Mouse (Mus musculus) limb, embryonic 14.5 days (tissue): Measurements from ENCODE around the gene Nav2. TPM values are rescaled to one million over a fixed set of nuclear protein-coding genes. Genes with fewer than 3 reads are reported as not detected.

Experiments
- ATAC-seq: fragments of 200-750 bp; cut with Nextera tagmentation; 2 replicates; pipeline ENCODE4 v1.8.0; 2017; ENCODE audit warnings: low read depth, moderate number of reproducible peaks, moderate TSS enrichment; ENCODE audit not compliant: low FRiP score
- DNase-seq: peaks from one replicate; pipeline ENCODE4 v3.0.0-alpha.2; 2015; ENCODE audit warnings: low spot score
- H3K27ac ChIP-seq: fragments of 300-500 bp; sonication (generic); replicated peaks from 2 replicates; pipeline ENCODE4 v1.5.1; 2014; ENCODE audit warnings: low read depth, mild to moderate bottlenecking, low read length, moderate library complexity, mixed read lengths
- H3K27me3 ChIP-seq: fragments of 300-500 bp; sonication (generic); 2 replicates; pipeline ENCODE4 v1.6.1; 2014; ENCODE audit warnings: low read length, mixed read lengths; ENCODE audit not compliant: control insufficient read depth, insufficient read depth
- H3K36me3 ChIP-seq: fragments of 300-500 bp; sonication (generic); 2 replicates; pipeline ENCODE4 v1.6.1; 2014; ENCODE audit warnings: mild to moderate bottlenecking, low read length, moderate library complexity, mixed read lengths; ENCODE audit not compliant: control insufficient read depth, insufficient read depth
- H3K4me1 ChIP-seq: fragments of 300-500 bp; sonication (generic); 2 replicates; pipeline ENCODE4 v1.6.1; 2014; ENCODE audit warnings: antibody characterized with exemption, low read length, mixed read lengths; ENCODE audit not compliant: control insufficient read depth, insufficient read depth
- H3K4me2 ChIP-seq: fragments of 300-500 bp; sonication (generic); replicated peaks from 2 replicates; pipeline ENCODE4 v1.6.1; 2014; ENCODE audit warnings: low read depth, mild to moderate bottlenecking, low read length, moderate library complexity; ENCODE audit not compliant: severe bottlenecking
- H3K4me3 ChIP-seq: fragments of 300-500 bp; sonication (generic); replicated peaks from 2 replicates; pipeline ENCODE4 v1.5.1; 2014; ENCODE audit warnings: low read length
- H3K9ac ChIP-seq: fragments of 300-500 bp; sonication (generic); 2 replicates; pipeline ENCODE4 v1.6.1; 2014; ENCODE audit warnings: mild to moderate bottlenecking, low read depth, low read length, moderate library complexity; ENCODE audit not compliant: severe bottlenecking
- H3K9me3 ChIP-seq: fragments of 300-500 bp; sonication (generic); 2 replicates; pipeline ENCODE4 v1.6.1; 2016; ENCODE audit warnings: low read length; ENCODE audit not compliant: control insufficient read depth
- POLR2A ChIP-seq: fragments of 200-500 bp; IDR thresholded peaks from 2 replicates; pipeline ENCODE4 v1.8.0; 2012; ENCODE audit warnings: inconsistent platforms, mild to moderate bottlenecking, moderate library complexity, borderline replicate concordance; ENCODE audit not compliant: insufficient read depth, insufficient read length; ENCODE audit errors: extremely low read depth
- WGBS: fragments of 180-500 bp; shearing (Covaris S2); extraction: QIAGEN DNeasy Blood & Tissue Kit; methylation state at CpG from one replicate; pipeline ENCODE4 v1.1.7; 2014; 5-methylcytosine and 5-hydroxymethylcytosine counted together
- polyA plus RNA-seq, 2 experiments: library from polyadenylated mRNA; depleted of rRNA in 1 of 2; stranded (reverse) in 1 of 2; unstranded in 1 of 2; fragments of >200 nt; fragmentation: Nextera tagmentation in 1 of 2; extraction: Ambion mirVana in 1 of 2; gene quantifications; 2 replicates each; pipeline versions ENCODE4 v1.2.1 to v1.2.3; 2012 to 2014

Nav2 gene
- polyA plus RNA-seq, 2 experiments = 15.8 to 16.8 TPM

DNA sequence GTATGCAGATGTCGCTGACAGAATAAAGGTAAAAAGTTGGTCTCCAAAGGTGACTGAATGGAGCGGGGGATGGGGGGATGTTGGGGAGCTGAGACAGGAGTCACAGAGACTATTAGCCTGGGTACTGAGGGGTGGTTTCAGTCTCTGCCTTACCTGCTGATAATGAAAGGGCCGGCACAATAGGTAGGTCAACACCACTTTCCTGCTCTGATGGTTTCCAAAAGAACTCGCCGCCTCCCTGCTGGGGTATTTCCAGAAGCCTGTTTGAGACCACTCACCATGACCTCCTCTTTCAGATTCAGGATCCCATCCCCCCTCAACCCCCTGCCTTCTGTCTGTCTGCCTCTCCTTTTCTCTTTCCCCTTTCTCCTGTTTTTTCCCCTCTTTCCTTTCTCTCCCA is 9.5 kb downstream of the Nav2 start:
- Histone ChIP-seq H3K27me3 (no peaks in the 10 kb centered on the region), H3K4me1 (0 out of 2 replicates have a peak, but pooled peaks cover 3% of the 10 kb centered on the region), H3K4me2 (no peak overlapping the region), H3K4me3 (no peak overlapping the region), H3K36me3 (no peaks in the 10 kb centered on the region), H3K27ac (no peak overlapping the region), H3K9me3 (no peaks in the 10 kb centered on the region), H3K9ac (no peak overlapping the region)
- 37% methylated on average over 5 of the region's 5 CpGs for WGBS
- no peak for ATAC-seq
- no peak for TF ChIP-seq POLR2A
- DNase-seq = no peak

DNA sequence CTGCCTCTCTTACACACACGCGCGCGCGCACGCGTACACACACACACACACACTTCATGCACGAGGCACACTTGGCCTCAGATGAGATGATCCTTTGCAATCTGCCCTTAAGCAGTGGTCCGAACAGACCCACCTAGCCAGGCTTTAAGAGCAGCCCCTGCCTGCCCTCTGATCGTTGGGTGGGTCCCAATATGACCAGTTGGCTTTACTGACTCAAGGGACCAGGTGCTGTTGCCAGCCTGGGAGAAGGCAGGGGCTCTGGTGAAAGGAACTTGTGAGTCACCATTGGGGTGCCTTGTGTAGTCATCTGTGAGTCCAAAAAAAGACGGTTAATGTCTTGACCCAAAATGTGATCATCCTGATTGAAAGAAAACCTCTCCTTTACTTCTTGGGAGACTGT is 9.9 kb downstream of the Nav2 start:
- TF ChIP-seq POLR2A = no peak
- DNase-seq (no peak), ATAC-seq (no peak)
- Histone ChIP-seq H3K9me3 (no peaks in the 10 kb centered on the region), H3K4me1 (0 out of 2 replicates have a peak, but pooled peaks cover 3% of the 10 kb centered on the region), H3K27me3 (no peaks in the 10 kb centered on the region), H3K4me2 (no peak overlapping the region), H3K36me3 (no peaks in the 10 kb centered on the region), H3K9ac (no peak overlapping the region), H3K27ac (no peak overlapping the region), H3K4me3 (no peak overlapping the region)
- 54% methylated on average over 11 of the region's 11 CpGs for WGBS

DNA sequence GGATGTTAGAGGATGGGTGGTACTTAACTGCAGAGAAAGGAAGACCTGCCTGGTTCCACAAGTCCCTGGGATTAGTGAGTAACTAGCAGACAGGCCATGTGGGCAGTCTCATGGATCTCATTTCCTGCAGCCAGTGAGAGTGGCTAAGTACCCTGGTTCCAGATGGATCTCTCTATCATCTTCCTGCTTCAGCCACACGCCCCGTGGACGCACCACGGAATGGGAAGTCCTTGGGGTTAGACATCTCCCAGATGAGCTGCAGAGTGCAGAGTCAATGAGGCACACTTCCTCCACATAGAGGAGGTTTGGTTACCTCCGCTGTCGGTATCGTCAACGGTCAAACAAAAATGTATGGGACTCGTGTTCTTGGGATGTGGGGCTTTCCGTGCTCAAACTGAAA is 15.1 kb downstream of the Nav2 start:
- H3K27me3 ChIP-seq = no peaks in the 10 kb centered on the region
- no peaks in the 10 kb centered on the region for H3K4me1 ChIP-seq
- H3K36me3 ChIP-seq = no peaks in the 10 kb centered on the region
- no peak for ATAC-seq
- DNase-seq = no peak
- H3K4me2 ChIP-seq = no peak overlapping the region
- 51% methylated on average over 10 of the region's 10 CpGs for WGBS
- no peak overlapping the region for H3K4me3 ChIP-seq
- TF ChIP-seq POLR2A = no peak
- no peak overlapping the region for H3K27ac ChIP-seq
- no peak overlapping the region for H3K9ac ChIP-seq
- H3K9me3 ChIP-seq = no peaks in the 10 kb centered on the region

DNA sequence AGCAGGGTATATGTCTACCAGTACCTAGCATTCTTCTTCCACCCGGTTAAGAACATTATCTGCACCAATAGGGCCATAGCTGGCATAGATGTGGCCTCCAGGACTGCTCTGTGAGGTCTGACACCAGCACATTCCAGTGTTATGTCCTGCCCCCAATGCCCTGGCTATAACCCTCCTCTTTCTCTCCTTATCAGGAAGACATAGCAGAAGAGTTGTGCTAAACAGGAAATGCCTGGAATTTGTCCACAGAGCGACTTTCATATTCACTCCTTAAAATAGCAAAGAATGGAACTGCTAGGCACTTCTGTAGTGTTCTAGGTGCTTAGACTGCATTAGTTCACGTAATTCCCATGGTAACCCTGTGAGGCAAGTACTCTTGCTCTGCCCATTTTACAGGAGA is 16.7 kb downstream of the Nav2 start:
- Histone ChIP-seq H3K4me3 (no peak overlapping the region), H3K27me3 (no peaks in the 10 kb centered on the region), H3K4me2 (no peak overlapping the region), H3K9me3 (no peaks in the 10 kb centered on the region), H3K9ac (no peak overlapping the region), H3K27ac (no peak overlapping the region), H3K4me1 (peaks cover 1% of the 10 kb centered on the region; the same call in 1 of the 2 replicates), H3K36me3 (no peaks in the 10 kb centered on the region)
- ATAC-seq = no peak
- no peak for TF ChIP-seq POLR2A
- 75% methylated on average over 3 of the region's 3 CpGs for WGBS
- DNase-seq = no peak

DNA sequence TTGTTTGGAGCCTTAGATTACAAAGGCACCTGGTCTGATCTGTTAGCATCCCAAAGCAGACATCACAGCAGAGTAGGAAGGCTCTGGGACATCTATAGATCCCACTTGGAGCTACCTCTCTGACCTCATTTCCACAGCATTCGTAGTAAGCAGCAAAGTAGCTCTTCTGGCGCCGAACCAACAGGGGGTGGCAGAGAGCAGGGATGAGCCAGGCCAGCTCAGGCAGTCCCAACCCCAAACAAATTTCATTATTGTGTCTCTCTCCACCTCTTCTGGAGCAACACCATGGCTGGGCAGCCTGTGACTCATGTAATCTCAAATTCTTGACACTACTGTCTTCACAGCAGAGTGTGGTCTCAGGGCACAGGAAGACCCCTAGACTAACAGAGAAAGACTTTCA is 19.8 kb downstream of the Nav2 start:
- H3K27me3 ChIP-seq = no peaks in the 10 kb centered on the region
- H3K9me3 ChIP-seq = no peaks in the 10 kb centered on the region
- peaks cover 4% of the 10 kb centered on the region; the same call in 1 of the 2 replicates for H3K4me1 ChIP-seq
- H3K27ac ChIP-seq = no peak overlapping the region
- H3K9ac ChIP-seq = no peak overlapping the region
- DNase-seq = no peak
- no peaks in the 10 kb centered on the region for H3K36me3 ChIP-seq
- no peak overlapping the region for H3K4me3 ChIP-seq
- WGBS = 22% methylated on average over 3 of the region's 3 CpGs
- H3K4me2 ChIP-seq = no peak overlapping the region
- ATAC-seq = no peak
- TF ChIP-seq POLR2A = no peak

DNA sequence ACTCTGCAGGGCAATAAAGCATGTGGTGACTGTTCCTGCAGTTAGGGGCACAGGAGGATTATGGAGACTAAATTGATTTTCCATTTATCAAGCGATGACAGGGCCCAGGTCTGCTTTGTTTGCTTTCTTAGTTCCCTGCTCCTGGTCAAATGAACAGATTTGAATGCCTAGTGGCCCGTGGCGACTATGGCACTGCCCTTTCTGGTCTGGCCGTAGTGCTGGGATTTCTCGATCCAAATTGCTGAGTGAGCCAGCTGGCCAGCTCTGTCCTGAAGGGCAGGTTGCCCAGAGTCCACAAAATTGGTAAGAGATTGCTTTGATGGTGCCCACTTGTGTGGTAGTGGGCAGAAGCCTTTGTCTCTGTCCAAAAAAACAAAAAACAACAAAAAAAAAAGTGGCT is 21.9 kb downstream of the Nav2 start:
- Histone ChIP-seq H3K27me3 (no peaks in the 10 kb centered on the region), H3K27ac (no peak overlapping the region), H3K9ac (no peak overlapping the region), H3K4me2 (no peak overlapping the region), H3K36me3 (no peaks in the 10 kb centered on the region), H3K4me3 (no peak overlapping the region), H3K9me3 (no peaks in the 10 kb centered on the region), H3K4me1 (peaks cover 4% of the 10 kb centered on the region; the same call in 1 of the 2 replicates)
- DNase-seq = no peak
- no peak for TF ChIP-seq POLR2A
- WGBS = 37% methylated on average over 5 of the region's 5 CpGs
- no peak for ATAC-seq
